Mouse (Mus musculus): ENCODE measurements around the gene Il15. TPM values are rescaled to one million over a fixed set of nuclear protein-coding genes. Genes with fewer than 3 reads are reported as not detected.

Il15 gene
- total RNA-seq (2021) = 1 to 10 TPM in 1 of 2 experiments, under 1 TPM in 1; 0.99 to 1.0 TPM

DNA sequence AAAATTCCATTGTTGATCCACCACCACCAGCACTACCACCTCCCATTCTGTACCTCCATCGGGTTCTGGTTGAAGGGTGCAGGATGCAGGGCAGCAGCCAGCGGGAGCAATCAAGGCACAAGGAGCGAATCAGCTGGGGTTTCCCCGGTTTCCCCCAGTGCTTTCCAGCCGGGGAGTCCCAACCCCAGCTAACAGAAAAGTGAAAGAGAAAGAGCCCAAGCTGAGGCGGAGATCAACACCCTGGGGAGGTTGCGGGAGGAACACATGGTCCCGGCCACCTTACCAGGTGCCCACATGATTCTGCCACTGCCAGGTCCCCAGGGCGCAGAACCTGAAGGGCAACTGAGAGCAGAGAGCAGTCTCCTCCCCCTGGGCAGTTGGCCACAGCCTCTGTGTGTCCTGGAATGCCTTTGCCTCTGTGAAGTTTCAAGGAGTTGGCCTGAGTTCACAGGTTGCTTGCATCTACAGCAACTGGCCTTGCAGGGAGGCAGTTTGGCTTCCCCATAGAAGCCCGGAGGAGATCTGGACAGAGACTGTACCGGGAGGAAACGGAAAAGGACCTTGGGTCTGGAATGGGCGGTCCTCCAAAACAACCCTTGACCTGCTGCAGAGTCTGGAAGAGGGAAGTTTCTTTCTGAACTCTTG, at the start of gene Il15:
Il15 (minus strand) TSS at position 537 of the 645 bp plus-strand sequence.
- peak; percentile 11 to 68 for DNase-seq (ENCODE audit: extremely low spot score in 1 of 2, low spot score in 2 of 2)

DNA sequence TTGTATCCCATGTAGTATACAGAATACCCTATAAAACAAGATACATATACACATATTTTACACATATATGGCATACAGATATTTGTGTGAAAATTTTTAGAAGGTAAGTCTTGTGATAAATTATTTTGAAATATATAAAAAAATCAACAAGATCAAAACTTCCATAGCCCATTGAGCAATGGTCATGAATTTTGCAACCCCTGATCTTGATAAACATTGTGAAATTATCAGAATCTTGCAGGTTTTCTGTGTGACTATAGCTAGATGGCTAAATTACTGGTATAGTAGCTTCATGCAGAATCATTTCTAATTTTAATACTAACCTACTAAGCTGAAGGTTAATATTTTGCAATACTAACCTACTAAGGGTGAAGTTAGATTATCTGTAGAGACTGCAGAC, 41.9 kb upstream of the Il15 start:
- no peak for DNase-seq (ENCODE audit: extremely low spot score in 1 of 2, low spot score in 2 of 2)
- intact Hi-C loops (cut with DNase I) = no loop called here

More for the DNA sequence above, at the start of gene Il15:
- intact Hi-C loops (cut with DNase I) = no loop called here

DNA sequence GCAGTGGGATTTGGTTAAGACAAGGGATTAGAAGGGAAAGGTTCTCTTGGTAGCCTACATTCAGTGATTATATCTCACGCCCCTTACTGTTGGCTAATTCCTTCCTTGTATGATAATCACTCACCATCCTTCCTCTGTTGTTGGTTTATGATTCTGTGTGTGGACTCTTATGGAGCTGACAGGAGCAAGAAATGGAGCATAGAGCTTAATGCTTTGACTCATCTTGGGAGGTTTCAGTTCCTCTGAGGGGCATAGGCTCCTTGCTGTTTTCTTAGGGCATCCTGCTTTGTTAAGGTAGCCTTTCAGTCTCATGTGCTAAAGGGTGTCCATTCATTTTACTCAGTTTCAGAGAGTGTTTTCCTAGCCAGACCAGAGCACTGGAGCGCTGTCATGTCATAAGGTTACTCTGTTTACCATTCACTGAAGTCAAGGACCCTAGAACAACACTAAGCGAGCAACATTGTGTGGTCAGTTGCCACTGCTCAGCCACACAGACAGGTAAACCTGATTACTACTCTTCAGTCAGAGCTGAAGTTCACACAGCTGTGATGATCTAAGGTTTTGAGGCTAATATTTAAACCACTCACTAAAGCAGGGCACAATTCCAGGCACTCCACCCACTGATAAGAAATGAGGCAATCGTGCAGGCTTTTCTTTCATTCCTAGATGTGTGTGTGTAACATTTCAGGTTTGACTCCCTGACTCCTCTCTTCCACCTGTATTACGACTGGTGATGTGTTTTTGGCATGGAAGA, 13.7 kb upstream of the Il15 start:
- intact Hi-C loops (cut with DNase I) = no loop called here
- no peak for DNase-seq (ENCODE audit: extremely low spot score in 1 of 2, low spot score in 2 of 2)

- DNase-seq (ENCODE audit: extremely low spot score in 1 of 2, low spot score in 2 of 2) = no peak
These were observed 12.5 kb upstream of the Il15 start for GRCm38 (mm10) chr8:82415485-82415884.

GRCm38 (mm10) chr8:82410135-82410534, 7.1 kb upstream of the Il15 start:
- intact Hi-C loops (cut with DNase I) = no loop called here
- no peak for DNase-seq (ENCODE audit: extremely low spot score in 1 of 2, low spot score in 2 of 2)

More at GRCm38 (mm10) chr8:82415485-82415884, 12.5 kb upstream of the Il15 start:
- intact Hi-C loops (cut with DNase I) = no loop called here

GRCm38 (mm10) chr8:82407060-82407459, 4.0 kb upstream of the Il15 start:
- intact Hi-C loops (cut with DNase I) = no loop called here
- DNase-seq (ENCODE audit: extremely low spot score in 1 of 2, low spot score in 2 of 2) = no peak

- intact Hi-C loops (cut with DNase I) = no loop called here
- DNase-seq (ENCODE audit: extremely low spot score in 1 of 2, low spot score in 2 of 2) = no peak
These were observed 1.0 kb upstream of the Il15 start for GRCm38 (mm10) chr8:82404068-82404467.

GRCm38 (mm10) chr8:82402261-82402685, 749 bp downstream of the Il15 start:
- peak in 1 of 2 experiments; percentile 66 for DNase-seq (ENCODE audit: extremely low spot score in 1 of 2, low spot score in 2 of 2)
- intact Hi-C loops (cut with DNase I) = no loop called here

- intact Hi-C loops (cut with DNase I) = no loop called here
- no peak for DNase-seq (ENCODE audit: extremely low spot score in 1 of 2, low spot score in 2 of 2)
These were observed 1.5 kb downstream of the Il15 start for GRCm38 (mm10) chr8:82401490-82401889.

- no peak for DNase-seq (ENCODE audit: extremely low spot score in 1 of 2, low spot score in 2 of 2)
- intact Hi-C loops (cut with DNase I) = no loop called here
These were observed 2.0 kb downstream of the Il15 start for GRCm38 (mm10) chr8:82401059-82401458.

DNA sequence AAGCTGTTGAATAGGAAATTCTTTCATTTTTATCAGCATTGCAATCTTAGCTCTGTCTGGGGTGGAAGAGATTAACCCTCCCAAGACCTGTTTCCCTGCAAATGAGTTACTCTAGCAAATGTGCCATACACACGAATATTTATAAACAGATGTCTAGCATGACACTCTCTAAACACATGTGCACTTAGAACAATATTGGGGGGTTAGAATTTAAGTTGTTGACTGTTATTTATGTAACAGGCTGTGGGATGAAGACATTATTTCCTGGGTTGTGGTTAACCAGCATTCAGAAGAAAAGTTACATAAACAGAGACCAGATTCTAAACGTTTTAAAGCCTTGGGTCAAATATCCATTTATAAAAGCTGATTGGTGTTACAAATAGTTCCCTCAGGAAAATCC, 2.6 kb downstream of the Il15 start:
- DNase-seq (ENCODE audit: extremely low spot score in 1 of 2, low spot score in 2 of 2) = no peak
- intact Hi-C loops (cut with DNase I) = no loop called here

GRCm38 (mm10) chr8:82398546-82398945, 4.5 kb downstream of the Il15 start:
- no peak for DNase-seq (ENCODE audit: extremely low spot score in 1 of 2, low spot score in 2 of 2)
- intact Hi-C loops (cut with DNase I) = no loop called here

DNA sequence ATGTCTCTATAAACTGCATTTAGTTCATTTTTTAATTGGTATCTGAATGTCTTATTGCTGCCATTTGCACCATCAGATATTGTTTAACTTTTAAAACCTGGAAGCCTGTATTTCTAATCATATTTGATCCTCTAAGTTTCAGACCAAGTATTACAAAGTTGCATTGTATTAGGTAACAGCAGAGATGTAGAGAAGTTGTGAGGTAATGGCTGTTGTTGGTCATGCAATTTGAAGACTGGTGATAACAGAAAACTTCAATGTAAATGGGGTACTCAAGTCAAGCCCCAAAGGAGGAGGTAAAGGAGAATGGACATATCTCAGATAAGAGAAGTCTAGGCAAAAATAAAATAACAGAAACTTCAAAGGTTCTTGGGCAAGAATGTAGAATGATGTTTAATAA, 11.8 kb downstream of the Il15 start:
- DNase-seq (ENCODE audit: extremely low spot score in 1 of 2, low spot score in 2 of 2) = no peak
- intact Hi-C loops (cut with DNase I) = no loop called here

DNA sequence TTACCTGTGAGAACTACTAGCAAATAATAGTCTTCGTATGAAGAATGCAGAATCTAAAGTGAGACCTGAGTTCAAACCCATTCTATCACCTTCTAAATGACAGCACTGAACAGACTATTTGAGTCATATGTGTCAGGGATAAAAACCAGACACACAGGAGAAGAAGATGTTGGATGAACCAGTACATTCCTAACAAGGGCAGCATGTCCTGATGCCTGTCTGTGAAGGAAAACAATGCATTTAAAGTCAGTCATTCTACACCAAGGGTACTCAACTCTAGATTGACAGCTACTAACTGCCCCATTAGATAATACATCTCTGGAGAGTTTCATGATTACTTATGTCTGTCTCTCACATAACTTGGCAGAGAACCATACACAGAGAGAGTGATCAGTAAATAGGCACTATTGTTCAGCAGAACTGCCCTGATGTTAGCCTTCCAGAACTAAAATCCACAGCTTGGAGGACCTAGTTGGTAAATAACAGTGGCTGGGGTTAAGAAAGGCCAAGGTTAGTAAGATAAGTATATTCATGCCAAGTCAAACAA, 14.6 kb downstream of the Il15 start:
- intact Hi-C loops (cut with DNase I) = no loop called here
- no peak for DNase-seq (ENCODE audit: extremely low spot score in 1 of 2, low spot score in 2 of 2)

- DNase-seq (ENCODE audit: extremely low spot score in 1 of 2, low spot score in 2 of 2) = no peak
- intact Hi-C loops (cut with DNase I) = no loop called here
These were observed 15.4 kb downstream of the Il15 start for GRCm38 (mm10) chr8:82387614-82388013.

DNA sequence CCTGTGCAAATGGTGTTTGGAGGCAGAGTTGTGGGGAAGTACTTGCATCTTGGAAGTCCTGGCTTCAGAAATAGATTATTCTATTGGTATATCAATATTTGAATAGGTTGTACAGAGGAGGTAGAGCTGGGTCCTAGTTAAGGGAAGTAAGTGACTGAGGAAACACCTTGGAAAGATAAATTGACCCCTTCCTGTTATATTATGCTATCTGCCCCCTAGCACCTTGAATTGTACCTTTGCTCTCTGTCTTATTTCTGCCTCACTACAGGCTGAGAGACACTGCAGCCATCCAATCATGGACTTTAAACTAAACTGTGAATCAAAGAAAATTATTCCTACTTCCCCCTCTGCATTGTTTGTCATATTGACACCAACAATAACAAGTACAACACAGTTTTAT, 17.2 kb downstream of the Il15 start:
- intact Hi-C loops (cut with DNase I) = no loop called here

GRCm38 (mm10) chr8:82384458-82385234, 18.4 kb downstream of the Il15 start:
- intact Hi-C loops (cut with DNase I) = no loop called here
- no peak for DNase-seq (ENCODE audit: extremely low spot score in 1 of 2, low spot score in 2 of 2)

More for the DNA sequence above, 17.2 kb downstream of the Il15 start:
- no peak for DNase-seq (ENCODE audit: extremely low spot score in 1 of 2, low spot score in 2 of 2)

- intact Hi-C loops (cut with DNase I) = no loop called here
- no peak for DNase-seq (ENCODE audit: extremely low spot score in 1 of 2, low spot score in 2 of 2)
These were observed 19.7 kb downstream of the Il15 start for GRCm38 (mm10) chr8:82383346-82383745.

- no peak for DNase-seq (ENCODE audit: extremely low spot score in 1 of 2, low spot score in 2 of 2)
- intact Hi-C loops (cut with DNase I) = no loop called here
These were observed 20.7 kb downstream of the Il15 start for GRCm38 (mm10) chr8:82382316-82382715.

Measured in left cerebral cortex, postnatal 10 days (tissue).